ENCODE assay signal across 28 mouse cellular contexts in the genomic region with DNA sequence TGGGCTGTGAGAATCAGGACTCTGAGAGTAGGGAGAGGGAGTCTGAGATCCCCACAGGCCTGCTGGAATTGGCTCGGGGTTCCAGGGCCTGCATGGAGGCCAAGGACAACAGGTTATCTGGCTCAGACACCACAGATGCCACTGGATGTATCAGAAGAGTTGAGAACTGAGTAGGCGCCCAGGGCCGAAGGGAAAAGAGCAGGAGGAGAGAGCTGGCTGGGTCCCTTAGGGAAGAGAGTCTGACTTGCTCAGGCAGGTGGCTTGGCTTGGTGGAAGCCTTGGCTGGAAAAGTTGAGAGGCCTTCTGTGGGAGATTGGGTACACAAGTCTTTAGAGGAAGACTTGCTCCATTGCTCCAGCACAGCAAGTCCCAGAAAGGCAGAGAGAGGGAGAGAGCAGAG. TPM values are rescaled to one million over a fixed set of nuclear protein-coding genes. Genes with fewer than 3 reads are reported as not detected.
"Had no signal": no experiment of that assay in that cellular context is flagged by ENCODE, and none has a peak within 500 bp of the region (broad histone marks: within the 10 kb centered on the region; RNA-seq: fewer than 3 reads in every experiment).

No protein-coding gene starts in this region.

- H3K27ac ChIP-seq: embryonic facial prominence, embryonic 10.5 days; embryonic facial prominence, embryonic 12.5 days; embryonic facial prominence, embryonic 13.5 days; embryonic facial prominence, embryonic 15.5 days; forebrain, embryonic 10.5 days; forebrain, embryonic 12.5 days; forebrain, embryonic 13.5 days; forebrain, embryonic 15.5 days; gastrocnemius, adult 2 months; heart, adult 2 months had no signal

- H3K9ac ChIP-seq: embryonic facial prominence, embryonic 12.5 days; embryonic facial prominence, embryonic 13.5 days; embryonic facial prominence, embryonic 15.5 days; forebrain, embryonic 12.5 days; forebrain, embryonic 13.5 days; forebrain, embryonic 15.5 days; forebrain, postnatal 0 days had no signal

- H3K4me1 ChIP-seq: embryonic facial prominence, embryonic 10.5 days; embryonic facial prominence, embryonic 12.5 days; embryonic facial prominence, embryonic 13.5 days; embryonic facial prominence, embryonic 15.5 days; forebrain, embryonic 10.5 days; forebrain, embryonic 12.5 days; forebrain, embryonic 13.5 days; forebrain, embryonic 15.5 days had no signal

- H3K9me3 ChIP-seq: embryonic facial prominence, embryonic 10.5 days; embryonic facial prominence, embryonic 12.5 days; embryonic facial prominence, embryonic 13.5 days; embryonic facial prominence, embryonic 15.5 days; forebrain, embryonic 10.5 days; forebrain, embryonic 12.5 days; forebrain, embryonic 13.5 days; forebrain, embryonic 15.5 days had no signal

- H3K4me3 ChIP-seq: embryonic facial prominence, embryonic 10.5 days; embryonic facial prominence, embryonic 12.5 days; embryonic facial prominence, embryonic 13.5 days; embryonic facial prominence, embryonic 15.5 days; erythroblast, embryonic 14.5 days; forebrain, embryonic 10.5 days; forebrain, embryonic 12.5 days; forebrain, embryonic 13.5 days; forebrain, embryonic 15.5 days; gastrocnemius, adult 2 months; heart, adult 2 months had no signal

- H3K4me2 ChIP-seq: embryonic facial prominence, embryonic 12.5 days; embryonic facial prominence, embryonic 13.5 days; embryonic facial prominence, embryonic 15.5 days; forebrain, embryonic 12.5 days; forebrain, embryonic 13.5 days; forebrain, embryonic 15.5 days had no signal

- H3K36me3 ChIP-seq: embryonic facial prominence, embryonic 10.5 days; embryonic facial prominence, embryonic 12.5 days; embryonic facial prominence, embryonic 13.5 days; embryonic facial prominence, embryonic 15.5 days; forebrain, embryonic 10.5 days; forebrain, embryonic 12.5 days; forebrain, embryonic 15.5 days had no signal

- ATAC-seq: forebrain, embryonic 13.5 days; forebrain, embryonic 14.5 days; forebrain, embryonic 15.5 days; forebrain, embryonic 16.5 days; forebrain, postnatal 0 days had no signal

- H3K27me3 ChIP-seq: embryonic facial prominence, embryonic 12.5 days; embryonic facial prominence, embryonic 13.5 days; embryonic facial prominence, embryonic 15.5 days; forebrain, embryonic 12.5 days; forebrain, embryonic 13.5 days; forebrain, embryonic 15.5 days had no signal

- DNase-seq: cerebellum, adult 2 months; cerebellum, adult 8-10 months; cerebellum, adult 9-10 months; cerebellum, adult 9-11 months; cerebellum, postnatal 14 days; cerebellum, postnatal 25 days; cerebellum, postnatal 36 days; embryo, embryonic 11 days; forebrain, postnatal 0 days; gastrocnemius, adult 2 months; gastrocnemius, postnatal 10 days; gastrocnemius, postnatal 14 days; gastrocnemius, postnatal 25 days; gastrocnemius, postnatal 36 days; heart, adult 11 months; heart, adult 18-20 months; heart, adult 2 months had no signal

RNA-seq across cellular contexts. Expression of a gene that starts 18.6 kb away (rescaled TPM):
- polyA plus RNA-seq: erythroblast, embryonic 14.5 days had no signal
